Mouse (Mus musculus) megakaryocyte-erythroid progenitor cell, adult 5 weeks (primary cell): Measurements from ENCODE around the gene Gm2026. TPM values are rescaled to one million over a fixed set of nuclear protein-coding genes. Genes with fewer than 3 reads are reported as not detected.

Source experiments
- polyA plus RNA-seq: library from polyadenylated mRNA; stranded (reverse); fragments of >175 nt; gene quantifications from 2 replicates; pipeline ENCODE4 v1.2.3, GENCODE M21; 2012

The Gm2026 gene
- 0.13 TPM in 1 of 2 replicates, not detected in the other for polyA plus RNA-seq

DNA sequence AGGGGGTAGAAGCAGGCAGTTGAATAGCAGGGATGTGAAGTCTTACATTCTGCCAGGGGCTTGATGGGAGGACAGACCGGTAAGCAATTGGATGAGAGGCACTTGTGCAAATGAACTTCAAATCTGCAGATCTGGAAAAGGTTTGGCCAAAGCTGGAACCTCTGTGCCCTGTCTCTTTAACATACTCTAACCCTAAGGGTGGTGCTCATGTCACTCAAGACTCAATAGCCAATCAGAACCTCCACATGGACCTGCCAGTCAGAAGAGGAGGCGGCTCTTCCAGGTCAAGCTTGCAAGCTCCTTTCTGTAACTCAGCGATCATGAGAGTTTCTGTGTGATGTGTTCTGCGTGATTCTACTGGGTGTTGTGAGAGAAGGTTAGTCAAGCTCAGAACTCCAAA is at the start of gene Gm2026:
Gene Gm2026, plus strand, starts transcription at position 301 of the 400 bp plus-strand sequence.

DNA sequence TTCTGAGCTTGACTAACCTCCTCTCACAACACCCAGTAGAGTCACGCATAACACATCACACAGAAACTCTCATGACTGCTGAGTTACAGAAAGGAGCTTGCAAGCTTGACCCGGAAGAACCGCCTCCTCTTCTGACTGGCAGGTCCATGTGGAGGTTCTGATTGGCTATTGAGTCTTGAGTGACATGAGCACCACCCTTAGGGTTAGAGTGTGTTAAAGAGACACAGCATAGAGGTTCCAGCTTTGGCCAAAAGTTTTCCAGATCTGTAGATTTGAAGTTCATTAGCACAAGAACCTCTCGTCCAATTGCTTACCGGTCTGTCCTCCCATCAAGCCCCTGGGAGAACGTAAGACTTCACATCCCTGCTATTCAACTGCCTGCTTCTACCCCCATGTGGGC is 34.1 kb upstream of the Gm2026 start, which contains the start of gene Zfp966:
Gene Zfp966, minus strand, starts transcription at position 101 of the 400 bp plus-strand sequence.

Other genes starting within 250 kb of the Gm2026 start
- gene Gm2007, start 223.8 kb upstream of the Gm2026 start, polyA plus RNA-seq, result not detected in 2 replicates
- not detected in 2 replicates for gene Gm14288, start 164.2 kb upstream of the Gm2026 start, polyA plus RNA-seq
- gene Gm6710, start 96.1 kb upstream of the Gm2026 start, polyA plus RNA-seq, result 0.19 and 0.27 TPM in 2 replicates
- gene Zfp966, start 34.2 kb upstream of the Gm2026 start, polyA plus RNA-seq, result 0.51 and 1.1 TPM in 2 replicates
- 0.03 TPM in 2 replicates for gene Gm2004, start 184.5 kb downstream of the Gm2026 start, polyA plus RNA-seq